Mouse (Mus musculus) adrenal gland, adult 8-10 months (tissue): ENCODE measurements around the gene Lce1m. TPM values are rescaled to one million over a fixed set of nuclear protein-coding genes. Genes with fewer than 3 reads are reported as not detected.
"Not testable (repeated sequence)": the region's sequence is repeated elsewhere in the genome, so short reads cannot be mapped to it uniquely, and the experiment has no call there.

Experiments used
- DNase-seq: peaks from one replicate; pipeline ENCODE4 v3.0.0; 2022
- total RNA-seq, 4 experiments: library from RNA; stranded (reverse); gene quantifications; 2 replicates each; pipeline ENCODE4 v1.2.4; 2022

Gene Lce1m
- not detected for total RNA-seq

- no peak for DNase-seq
Observed at GRCm38 (mm10) chr3:93018960-93019359, at the start of gene Lce1m. Lce1m (minus strand) TSS chr3:93019060.

- not testable (repeated sequence) for DNase-seq
Observed at GRCm38 (mm10) chr3:93068523-93068922, 49.7 kb upstream of the Lce1m start, which contains the start of gene Gm4858. Gm4858 (plus strand) TSS chr3:93068823.

DNA sequence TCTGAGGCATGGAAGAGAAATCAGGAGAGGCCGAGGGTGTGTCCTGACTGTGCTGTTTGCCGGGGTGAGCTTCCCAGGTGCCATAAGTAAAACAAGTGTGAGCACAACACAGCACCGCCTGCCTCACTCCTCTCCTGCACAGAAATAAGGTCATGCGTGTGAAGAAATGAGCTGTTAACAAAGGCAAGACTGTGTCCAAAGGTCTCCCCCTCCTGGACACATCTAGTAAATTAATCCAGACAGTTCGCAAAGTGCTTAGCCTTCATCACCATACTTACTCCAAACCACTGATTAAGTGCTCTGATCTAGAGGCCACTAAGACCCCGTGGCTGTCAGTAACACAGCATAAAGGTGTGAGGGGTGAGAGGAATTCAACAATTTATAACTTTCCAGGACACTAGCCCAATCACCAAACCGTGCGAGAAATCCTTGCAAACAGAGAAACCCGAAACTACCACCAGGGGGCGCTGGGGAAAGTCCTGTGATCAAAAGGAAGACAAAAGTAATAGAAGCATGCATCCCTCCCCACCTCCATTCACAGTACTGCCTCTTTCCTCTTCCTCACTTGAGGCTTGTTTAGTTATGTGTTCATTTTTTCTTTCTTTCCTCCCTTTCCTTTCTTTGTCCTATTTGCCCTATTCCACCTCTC, 34.1 kb upstream of the Lce1m start:
- DNase-seq: no peak

DNA sequence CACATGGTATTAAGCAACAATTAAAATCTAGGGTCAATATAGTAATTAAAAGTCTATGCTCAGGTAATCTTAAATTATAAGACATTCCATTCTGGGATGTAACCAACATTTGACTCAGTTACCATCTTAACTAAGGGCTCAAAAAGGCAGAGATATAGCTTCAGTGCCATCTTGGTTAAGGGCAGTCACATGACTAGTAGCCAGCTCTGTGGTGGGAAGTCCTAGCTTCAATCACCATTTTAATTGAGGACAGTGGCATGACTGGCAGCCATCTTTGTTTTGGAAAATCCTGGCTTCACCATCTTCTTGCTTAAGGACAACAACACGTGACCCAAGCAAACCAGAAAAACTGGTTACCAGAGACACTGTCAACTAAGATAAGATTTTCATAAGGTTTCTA, 31.3 kb upstream of the Lce1m start:
- no peak for DNase-seq

DNA sequence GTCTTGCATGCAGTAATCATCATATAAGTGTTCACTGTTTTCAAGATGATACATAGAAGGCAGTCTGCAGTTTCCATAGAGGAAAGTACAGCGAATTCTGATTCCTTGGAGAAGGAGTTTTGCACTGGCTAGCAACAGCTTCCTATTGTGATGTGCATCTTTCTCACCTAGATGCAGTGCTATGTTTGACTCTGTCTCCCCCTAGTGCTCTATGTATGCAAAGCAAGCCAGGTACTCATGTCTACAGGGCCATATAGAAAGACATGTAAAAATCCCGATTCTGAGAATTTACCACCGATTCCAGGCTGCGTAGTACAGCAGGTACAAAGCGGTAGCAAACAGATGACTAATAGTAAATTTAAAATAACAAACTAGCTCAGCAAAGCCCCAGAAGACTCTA, 12.6 kb upstream of the Lce1m start:
- DNase-seq: no peak

DNA sequence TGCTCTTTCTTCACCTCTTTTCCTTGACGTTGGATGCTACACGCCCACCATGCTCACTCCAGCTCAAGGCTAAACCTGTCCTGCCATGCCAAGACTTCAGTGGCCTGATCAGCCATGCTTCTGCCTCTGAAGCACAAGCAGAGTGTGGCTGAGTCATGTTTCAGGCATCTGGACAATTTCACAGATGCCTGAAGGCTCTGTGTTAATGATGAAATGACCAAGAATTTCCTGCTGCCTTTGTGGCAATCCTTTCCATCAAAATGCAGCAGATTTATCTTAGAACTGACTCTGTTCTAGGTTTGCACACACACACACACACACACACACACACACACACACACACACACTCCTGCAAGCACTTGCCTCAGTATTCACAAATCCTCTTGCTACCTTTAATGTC, 6.6 kb upstream of the Lce1m start:
- no peak for DNase-seq

DNA sequence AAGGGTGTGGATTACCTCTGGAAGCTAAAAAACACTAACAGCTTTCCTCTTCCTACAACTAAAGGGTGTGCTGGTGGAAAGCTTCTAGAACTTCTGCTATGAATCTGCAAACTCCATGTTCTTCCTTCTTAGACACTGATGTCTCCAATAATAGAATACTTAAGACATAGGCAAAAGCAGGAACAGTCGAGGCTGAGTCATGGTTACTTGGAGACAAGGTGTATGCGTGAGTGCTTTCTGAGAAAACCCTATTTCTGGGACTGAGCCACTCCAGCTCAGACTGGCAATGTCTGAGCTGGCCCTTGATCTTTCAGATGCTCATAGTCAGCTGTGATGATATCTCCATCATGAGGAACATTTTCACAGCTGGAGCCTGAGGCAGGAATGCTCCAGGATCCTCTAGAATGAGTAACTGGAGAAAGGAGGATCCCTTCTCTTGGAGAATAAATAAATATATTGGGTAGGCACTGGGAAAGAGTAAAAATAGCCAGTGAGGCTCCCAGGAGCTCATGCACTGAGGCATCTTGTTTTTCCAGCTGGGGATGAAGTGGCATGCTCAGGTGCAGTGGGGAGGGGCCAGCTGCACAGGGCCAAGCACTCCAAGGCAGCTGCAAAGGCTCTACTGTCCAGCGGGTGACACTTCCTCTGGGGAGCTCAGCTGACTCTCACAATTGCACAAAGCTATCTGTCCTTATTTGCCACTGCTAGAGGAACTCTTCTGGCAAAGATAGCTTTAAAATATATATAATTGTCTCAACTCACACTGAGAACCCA, 4.7 kb upstream of the Lce1m start:
- no peak for DNase-seq

- DNase-seq: no peak
Observed at GRCm38 (mm10) chr3:93021171-93021570, 2.3 kb upstream of the Lce1m start.

- no peak for DNase-seq
Observed at GRCm38 (mm10) chr3:93015460-93016104, 3.3 kb downstream of the Lce1m start, which contains the start of gene Crct1. Crct1 (minus strand) TSS chr3:93015687.

- no peak for DNase-seq
Observed at GRCm38 (mm10) chr3:93014871-93015270, 4.0 kb downstream of the Lce1m start.

GRCm38 (mm10) chr3:93014378-93014801, 4.5 kb downstream of the Lce1m start:
- peak; percentile 2 for DNase-seq

- DNase-seq: no peak
Observed at GRCm38 (mm10) chr3:93002843-93003242, 16.0 kb downstream of the Lce1m start.

- no peak for DNase-seq
Observed at GRCm38 (mm10) chr3:93000621-93001020, 18.2 kb downstream of the Lce1m start.

DNA sequence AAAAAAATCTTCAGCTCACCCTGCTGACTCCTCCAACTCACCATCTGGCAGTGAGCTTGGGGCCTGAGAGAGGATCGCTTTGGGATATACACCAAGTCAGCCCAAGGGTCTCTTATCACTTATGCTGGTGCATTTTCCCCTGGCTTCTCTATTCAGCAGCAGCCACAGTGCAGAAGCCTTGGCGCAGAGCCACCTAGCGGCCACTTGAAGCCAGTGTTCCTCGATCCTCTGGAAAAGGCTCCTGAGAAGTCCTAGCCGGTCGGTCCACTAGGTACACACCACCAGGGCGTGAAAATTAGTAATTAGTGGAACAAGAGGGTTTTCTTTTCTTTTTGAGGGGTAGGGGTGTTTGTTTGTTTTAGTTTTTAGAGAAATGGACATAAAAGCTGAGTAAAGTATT, 20.2 kb downstream of the Lce1m start:
- peak; percentile 9 for DNase-seq

- DNase-seq: no peak
Observed at GRCm38 (mm10) chr3:92991926-92992325, 26.9 kb downstream of the Lce1m start, which contains the start of gene Lce3f. Lce3f (plus strand) TSS chr3:92992226.

DNA sequence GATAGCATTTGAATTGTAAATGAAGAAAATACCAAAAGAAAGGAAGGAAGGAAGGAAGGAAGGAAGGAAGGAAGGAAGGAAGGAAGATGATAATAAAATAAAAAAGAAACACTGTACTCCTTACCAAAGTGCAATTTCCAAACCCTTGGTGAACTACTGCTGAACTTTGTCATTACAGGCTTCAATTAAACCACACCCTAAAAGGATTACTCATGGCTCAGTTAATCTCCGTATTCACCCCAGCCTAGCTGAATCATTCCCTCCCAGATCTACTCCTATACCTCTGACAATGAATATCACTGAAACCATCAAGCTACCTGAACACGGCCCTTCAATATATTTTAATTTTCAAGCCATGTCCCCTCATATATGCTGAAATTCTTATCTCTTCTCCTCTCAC, 40.4 kb downstream of the Lce1m start:
- no peak for DNase-seq

Other genes starting within 250 kb of the Lce1m start
- not detected for gene Lce1i, start 240.2 kb downstream of the Lce1m start, total RNA-seq
- gene Lce1j, start 228.5 kb downstream of the Lce1m start, total RNA-seq: not detected
- gene Lce1k, start 211.2 kb downstream of the Lce1m start, total RNA-seq: not detected
- gene Kprp, start 191.8 kb downstream of the Lce1m start, total RNA-seq: not detected
- gene Lce1l, start 167.8 kb downstream of the Lce1m start, total RNA-seq: not detected
- gene 2310050C09Rik, start 148.8 kb downstream of the Lce1m start, total RNA-seq: not detected
- not detected for gene Lce3a, start 92.8 kb downstream of the Lce1m start, total RNA-seq
- gene Lce3b, start 86.1 kb downstream of the Lce1m start, total RNA-seq: not detected
- not detected for gene Lce3c, start 74.6 kb downstream of the Lce1m start, total RNA-seq
- not detected for gene Lce3d, start 61.7 kb downstream of the Lce1m start, total RNA-seq
- not detected for gene Lce3e, start 52.0 kb downstream of the Lce1m start, total RNA-seq
- gene Lce3f, start 26.8 kb downstream of the Lce1m start, total RNA-seq: not detected
- gene Crct1, start 3.4 kb downstream of the Lce1m start, total RNA-seq: not detected
- not detected for gene Gm4858, start 49.8 kb upstream of the Lce1m start, total RNA-seq
- not detected for gene Crnn, start 125.7 kb upstream of the Lce1m start, total RNA-seq
- not detected for gene Flg2, start 178.2 kb upstream of the Lce1m start, total RNA-seq